Mouse (Mus musculus) hindbrain, embryonic 13.5 days (tissue): ENCODE data around the gene Cacng2. TPM values are rescaled to one million over a fixed set of nuclear protein-coding genes. Genes with fewer than 3 reads are reported as not detected.

Experiments
- ATAC-seq: fragments of 200-750 bp; cut with Nextera tagmentation; 2 replicates; pipeline ENCODE4 v1.8.0; 2017; ENCODE audit warnings: moderate TSS enrichment; ENCODE audit not compliant: low FRiP score
- H3K27ac ChIP-seq: fragments of 300-500 bp; sonication (generic); 2 replicates; pipeline ENCODE4 v1.5.1; 2015; ENCODE audit warnings: inconsistent platforms, mild to moderate bottlenecking, moderate library complexity
- H3K27me3 ChIP-seq: fragments of 300-500 bp; sonication (generic); 2 replicates; pipeline ENCODE4 v1.6.1; 2015; ENCODE audit warnings: mild to moderate bottlenecking, inconsistent platforms
- H3K36me3 ChIP-seq: fragments of 300-500 bp; sonication (generic); 2 replicates; pipeline ENCODE4 v1.6.1; 2015; ENCODE audit warnings: mild to moderate bottlenecking, inconsistent platforms
- H3K4me1 ChIP-seq: fragments of 300-500 bp; sonication (generic); replicated peaks from 2 replicates; pipeline ENCODE4 v1.6.1; 2015; ENCODE audit warnings: inconsistent platforms
- H3K4me2 ChIP-seq: fragments of 300-500 bp; sonication (generic); 2 replicates; pipeline ENCODE4 v1.6.1; 2015; ENCODE audit warnings: inconsistent platforms, mild to moderate bottlenecking, moderate library complexity
- H3K4me3 ChIP-seq: fragments of 300-500 bp; sonication (generic); 2 replicates; pipeline ENCODE4 v1.5.1; 2015; ENCODE audit warnings: mild to moderate bottlenecking, inconsistent platforms
- H3K9ac ChIP-seq: fragments of 300-500 bp; sonication (generic); 2 replicates; pipeline ENCODE4 v1.6.1; 2015; ENCODE audit warnings: mild to moderate bottlenecking, inconsistent platforms
- H3K9me3 ChIP-seq: fragments of 300-500 bp; sonication (generic); 2 replicates; pipeline ENCODE4 v1.6.1; 2016; ENCODE audit warnings: inconsistent platforms
- WGBS: fragments of 180-500 bp; shearing (Covaris S2); methylation state at CpG from one replicate; pipeline ENCODE4 v1.1.7; 2015; 5-methylcytosine and 5-hydroxymethylcytosine counted together
- polyA plus RNA-seq: library from polyadenylated mRNA; unstranded; fragments of >200 nt; fragmentation: Nextera tagmentation; extraction: Ambion mirVana; gene quantifications from 2 replicates; pipeline ENCODE4 v1.2.1, GENCODE M21; 2015

Cacng2 gene
- polyA plus RNA-seq, 1 experiment from 2014 or later = 10.5 TPM

DNA sequence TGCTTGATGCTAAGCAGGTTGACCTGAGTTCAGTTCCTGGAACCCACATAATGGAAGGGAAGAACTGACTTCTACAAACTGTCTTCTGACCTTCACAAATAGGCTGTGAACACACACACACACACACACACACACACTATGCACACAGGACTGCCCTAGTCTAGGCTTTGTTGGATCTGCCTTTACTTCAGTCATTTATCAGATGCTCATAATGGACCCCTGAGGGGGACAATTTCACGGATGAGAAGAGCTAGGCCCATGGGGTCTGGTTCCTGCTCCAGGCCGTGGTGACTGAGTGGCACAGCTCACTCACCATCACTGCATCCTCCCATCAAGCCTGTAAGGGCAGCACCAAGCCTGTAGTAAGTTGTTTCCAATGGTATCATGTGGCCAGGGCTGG, 13.6 kb upstream of the Cacng2 start:
- Histone ChIP-seq H3K27ac (no peak overlapping the region), H3K9ac (no peak overlapping the region), H3K4me3 (no peak overlapping the region), H3K9me3 (no peaks in the 10 kb centered on the region), H3K4me2 (no peak overlapping the region), H3K4me1 (peaks cover 16% of the 10 kb centered on the region), H3K27me3 (peaks cover 10% of the 10 kb centered on the region), H3K36me3 (no peaks in the 10 kb centered on the region)
- 14% methylated on average over 2 of the region's 2 CpGs for WGBS
- ATAC-seq = no peak

DNA sequence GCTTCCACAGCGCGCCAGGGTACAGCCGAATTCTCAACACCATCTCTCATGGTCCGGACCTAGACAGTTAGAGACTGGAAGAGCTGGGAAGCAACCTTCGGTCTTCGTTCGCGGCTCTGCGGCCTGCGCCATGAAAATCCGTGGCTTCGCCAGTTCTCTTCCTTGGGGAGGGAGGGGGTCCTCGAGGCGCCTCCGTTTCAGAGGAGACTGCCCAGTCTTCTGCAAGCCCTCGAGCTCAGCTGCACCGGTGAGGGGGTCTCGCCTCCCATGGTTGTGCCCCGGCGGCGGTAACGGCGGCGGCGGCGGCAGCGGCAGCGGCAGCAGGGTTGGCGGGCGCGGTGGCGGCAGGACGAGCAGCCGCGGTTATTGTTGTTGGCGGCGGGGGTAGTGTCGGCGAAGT, 580 bp downstream of the Cacng2 start:
- H3K4me2 ChIP-seq = peak overlapping the region; percentile 72
- H3K9me3 ChIP-seq = no peaks in the 10 kb centered on the region
- peaks cover 56% of the 10 kb centered on the region for H3K4me1 ChIP-seq
- peak; percentile 45 for ATAC-seq
- H3K27ac ChIP-seq = peak overlapping the region; percentile 91
- 0 out of 2 replicates have a peak, but pooled peaks cover 10% of the 10 kb centered on the region for H3K27me3 ChIP-seq
- 4% methylated on average over 38 of the region's 39 CpGs for WGBS
- no peaks in the 10 kb centered on the region for H3K36me3 ChIP-seq
- peak overlapping the region; percentile 92 for H3K9ac ChIP-seq
- H3K4me3 ChIP-seq = peak overlapping the region; percentile 72

DNA sequence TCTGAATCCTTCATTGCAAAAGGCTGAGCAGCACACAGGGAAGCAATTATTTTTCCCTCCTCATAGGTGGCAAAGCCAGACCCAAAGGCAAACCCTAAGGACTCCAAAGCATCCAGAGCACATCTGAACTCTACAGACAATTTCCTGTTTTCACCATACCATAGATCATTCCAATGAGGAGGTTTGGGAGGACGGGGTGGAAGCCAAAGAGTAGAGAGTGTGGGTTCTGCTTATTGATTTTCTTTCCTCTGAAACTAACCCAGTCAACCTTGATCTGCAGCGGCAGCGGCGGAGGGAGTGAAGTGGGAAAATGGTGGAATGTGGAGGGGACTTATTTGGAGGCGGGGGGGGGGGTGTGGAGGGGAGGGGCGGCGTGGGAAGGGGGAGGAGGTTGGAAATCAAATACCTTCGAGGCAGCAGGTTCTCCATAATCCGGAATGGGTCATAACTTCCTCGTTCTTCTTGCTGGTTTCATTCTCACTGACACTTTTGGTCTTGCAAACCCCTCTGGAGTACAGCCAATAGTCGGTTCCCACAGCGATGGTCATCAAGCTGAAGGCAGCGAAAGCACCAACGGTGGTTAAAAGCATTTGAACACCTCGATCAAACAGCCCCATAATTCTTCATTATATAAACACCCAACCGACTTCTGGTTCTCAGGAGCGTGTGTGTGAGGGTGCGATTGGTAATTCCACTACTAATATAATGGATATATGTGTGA, 1.4 kb downstream of the Cacng2 start:
- H3K9me3 ChIP-seq = no peaks in the 10 kb centered on the region
- H3K27me3 ChIP-seq = 0 out of 2 replicates have a peak, but pooled peaks cover 10% of the 10 kb centered on the region
- WGBS = 47% methylated on average over 18 of the region's 18 CpGs
- peak overlapping the region; percentile 72 for H3K4me3 ChIP-seq
- H3K4me2 ChIP-seq = peak overlapping the region; percentile 72
- ATAC-seq = no peak
- H3K27ac ChIP-seq = peak overlapping the region; percentile 91; the same call in 1 of the 2 replicates
- H3K36me3 ChIP-seq = no peaks in the 10 kb centered on the region
- H3K4me1 ChIP-seq = peaks cover 56% of the 10 kb centered on the region
- H3K9ac ChIP-seq = peak overlapping the region; percentile 92

DNA sequence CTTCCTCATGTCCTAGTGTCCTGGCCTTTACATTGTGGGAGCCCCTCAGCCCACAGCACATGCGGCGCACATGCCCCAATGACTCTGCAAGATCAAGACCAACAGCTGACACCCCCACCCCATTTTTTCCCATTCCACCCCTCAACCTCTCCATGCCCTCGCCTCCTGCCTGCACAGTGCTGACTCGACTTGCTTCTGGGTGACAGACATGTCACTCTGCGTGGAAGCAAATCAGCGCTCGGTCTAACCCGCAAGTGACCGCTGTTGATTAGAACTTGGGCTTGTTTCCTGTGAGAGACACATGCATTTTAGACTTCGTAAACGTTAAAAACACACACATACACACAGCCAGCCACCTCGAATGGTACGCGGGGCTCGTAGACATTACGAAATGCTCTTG, 2.1 kb downstream of the Cacng2 start:
- Histone ChIP-seq H3K27ac (peak overlapping the region; percentile 91), H3K9ac (peak overlapping the region; percentile 92), H3K4me2 (peak overlapping the region; percentile 72), H3K27me3 (0 out of 2 replicates have a peak, but pooled peaks cover 10% of the 10 kb centered on the region), H3K4me3 (peak overlapping the region; percentile 72), H3K9me3 (no peaks in the 10 kb centered on the region), H3K36me3 (no peaks in the 10 kb centered on the region), H3K4me1 (peaks cover 56% of the 10 kb centered on the region)
- whole genome bisulfite sequencing = 71% methylated on average over 16 of the region's 16 CpGs
- ATAC-seq = no peak

DNA sequence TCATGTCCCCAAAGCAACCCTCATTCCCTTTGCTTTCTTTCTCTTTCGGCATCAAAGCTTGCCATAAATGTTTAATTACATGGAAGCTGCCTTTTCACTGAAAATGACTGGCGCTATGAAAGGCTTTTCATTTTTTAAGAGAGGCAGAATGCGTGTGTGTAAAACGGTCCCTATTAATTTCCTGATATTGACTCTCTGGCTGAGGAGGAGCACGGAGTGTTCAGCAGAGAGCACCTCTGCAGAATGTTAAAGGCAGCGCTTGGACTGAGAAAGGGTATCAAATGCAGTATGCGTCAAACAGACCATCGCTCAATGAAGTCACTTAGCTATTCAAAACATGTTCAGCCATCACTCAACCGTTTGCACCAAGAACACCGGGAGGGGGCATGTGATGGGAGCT, 2.9 kb downstream of the Cacng2 start:
- ATAC-seq = no peak
- WGBS = 38% methylated on average over 10 of the region's 10 CpGs
- H3K4me2 ChIP-seq = peak overlapping the region; percentile 72
- H3K27me3 ChIP-seq = 0 out of 2 replicates have a peak, but pooled peaks cover 5% of the 10 kb centered on the region
- peak overlapping the region; percentile 92 for H3K9ac ChIP-seq
- peak overlapping the region; percentile 91 for H3K27ac ChIP-seq
- H3K4me3 ChIP-seq = peak overlapping the region; percentile 72
- peaks cover 56% of the 10 kb centered on the region for H3K4me1 ChIP-seq
- H3K36me3 ChIP-seq = no peaks in the 10 kb centered on the region
- H3K9me3 ChIP-seq = no peaks in the 10 kb centered on the region

DNA sequence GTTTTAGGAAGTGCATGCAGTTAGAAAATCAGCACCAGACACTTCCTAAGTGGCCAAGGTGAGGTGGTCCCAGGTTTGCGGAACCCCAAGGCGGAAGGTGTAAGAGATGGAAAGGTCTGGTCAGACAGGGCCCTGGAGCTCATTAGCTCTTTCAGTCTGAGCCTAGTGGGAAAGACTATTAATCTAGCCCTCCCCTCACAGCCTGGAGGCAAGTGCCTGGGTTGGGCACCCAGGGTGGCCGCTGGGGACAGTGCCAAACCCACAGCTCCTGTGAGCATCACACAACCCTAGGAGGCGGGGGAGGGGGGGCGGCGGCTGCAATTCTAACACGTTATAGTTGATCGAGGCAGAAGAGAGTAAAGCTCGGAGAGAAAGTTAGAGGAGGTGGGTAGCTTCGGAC, 3.6 kb downstream of the Cacng2 start:
- WGBS = 57% methylated on average over 10 of the region's 10 CpGs
- peak overlapping the region; percentile 92 for H3K9ac ChIP-seq
- H3K9me3 ChIP-seq = no peaks in the 10 kb centered on the region
- H3K27me3 ChIP-seq = 0 out of 2 replicates have a peak, but pooled peaks cover 3% of the 10 kb centered on the region
- no peak for ATAC-seq
- H3K4me3 ChIP-seq = peak overlapping the region; percentile 72
- peaks cover 51% of the 10 kb centered on the region for H3K4me1 ChIP-seq
- no peaks in the 10 kb centered on the region for H3K36me3 ChIP-seq
- no peak overlapping the region for H3K27ac ChIP-seq
- H3K4me2 ChIP-seq = peak overlapping the region; percentile 72

DNA sequence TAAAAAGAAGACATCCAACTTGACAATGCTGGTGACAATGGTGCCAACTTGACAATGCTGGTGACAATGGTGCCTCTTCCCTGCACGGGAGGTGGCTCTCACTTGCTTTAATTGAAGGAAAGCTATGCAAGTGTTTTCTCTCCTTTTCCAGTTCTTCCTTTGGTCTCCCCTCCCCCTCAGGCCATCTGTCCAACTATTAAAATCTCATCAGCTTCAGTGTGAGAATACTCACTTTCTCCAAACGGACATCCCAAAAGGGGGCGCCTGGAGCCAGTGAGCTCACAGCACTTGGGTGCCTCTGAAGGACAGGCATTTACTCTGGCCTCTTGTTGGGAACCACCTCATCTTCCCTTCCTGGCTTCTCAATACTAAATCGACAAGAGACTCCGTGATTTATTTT, 20.3 kb downstream of the Cacng2 start:
- H3K36me3 ChIP-seq = peaks cover 9% of the 10 kb centered on the region; the same call in 1 of the 2 replicates
- H3K9ac ChIP-seq = no peak overlapping the region
- WGBS = 49% methylated on average over 5 of the region's 5 CpGs
- H3K9me3 ChIP-seq = no peaks in the 10 kb centered on the region
- no peak overlapping the region for H3K4me2 ChIP-seq
- peaks cover 18% of the 10 kb centered on the region for H3K4me1 ChIP-seq
- H3K27me3 ChIP-seq = no peaks in the 10 kb centered on the region
- no peak for ATAC-seq
- H3K4me3 ChIP-seq = no peak overlapping the region
- H3K27ac ChIP-seq = no peak overlapping the region

DNA sequence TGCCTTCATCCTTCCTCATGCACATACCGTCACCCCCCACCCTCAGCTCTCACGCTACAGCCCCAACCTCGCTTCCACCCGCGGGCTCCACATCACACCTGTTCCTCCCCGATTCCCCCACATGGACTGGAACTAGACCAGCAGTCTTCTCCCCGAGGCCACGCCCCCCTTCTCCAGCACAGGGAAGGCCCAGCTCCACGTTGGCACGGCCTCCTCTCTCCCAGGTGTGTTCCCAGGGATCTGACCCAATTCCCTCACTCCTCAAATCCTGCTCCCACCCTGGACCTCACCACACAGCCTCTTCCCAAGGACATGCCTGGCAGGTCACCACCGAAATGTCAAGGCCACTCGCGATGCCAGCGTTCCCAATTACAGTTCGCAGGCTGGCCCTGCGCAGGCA, 23.8 kb downstream of the Cacng2 start:
- no peak overlapping the region for H3K4me3 ChIP-seq
- H3K27me3 ChIP-seq = no peaks in the 10 kb centered on the region
- H3K4me1 ChIP-seq = peaks cover 18% of the 10 kb centered on the region
- ATAC-seq = no peak
- no peak overlapping the region for H3K27ac ChIP-seq
- 84% methylated on average over 16 of the region's 16 CpGs for WGBS
- H3K9ac ChIP-seq = no peak overlapping the region
- H3K9me3 ChIP-seq = no peaks in the 10 kb centered on the region
- 0 out of 2 replicates have a peak, but pooled peaks cover 3% of the 10 kb centered on the region for H3K36me3 ChIP-seq
- no peak overlapping the region for H3K4me2 ChIP-seq

DNA sequence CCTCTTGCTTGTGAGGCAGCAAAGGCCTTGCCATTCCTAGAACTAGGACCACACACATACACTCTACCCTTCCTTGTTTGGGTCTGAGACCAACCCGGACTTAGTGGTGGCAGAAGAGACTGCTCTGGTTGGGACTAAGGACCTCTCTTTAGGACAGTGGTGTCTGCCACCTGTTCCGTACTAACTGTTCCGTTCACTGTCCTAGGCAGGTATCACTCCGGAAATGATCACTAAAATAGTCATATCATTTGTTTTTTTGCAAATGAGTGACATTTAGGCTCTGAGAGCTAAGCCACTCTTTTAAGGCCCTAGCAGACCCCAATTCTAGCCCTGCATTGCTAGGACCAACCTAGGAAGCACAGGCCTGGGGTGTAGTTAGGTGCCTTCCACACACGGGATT, 26.2 kb downstream of the Cacng2 start:
- Histone ChIP-seq H3K9ac (no peak overlapping the region), H3K4me1 (peaks cover 15% of the 10 kb centered on the region), H3K4me2 (no peak overlapping the region), H3K27me3 (no peaks in the 10 kb centered on the region), H3K4me3 (no peak overlapping the region), H3K27ac (no peak overlapping the region), H3K36me3 (0 out of 2 replicates have a peak, but pooled peaks cover 3% of the 10 kb centered on the region), H3K9me3 (no peaks in the 10 kb centered on the region)
- WGBS = 85% methylated on average over 5 of the region's 5 CpGs
- no peak for ATAC-seq

DNA sequence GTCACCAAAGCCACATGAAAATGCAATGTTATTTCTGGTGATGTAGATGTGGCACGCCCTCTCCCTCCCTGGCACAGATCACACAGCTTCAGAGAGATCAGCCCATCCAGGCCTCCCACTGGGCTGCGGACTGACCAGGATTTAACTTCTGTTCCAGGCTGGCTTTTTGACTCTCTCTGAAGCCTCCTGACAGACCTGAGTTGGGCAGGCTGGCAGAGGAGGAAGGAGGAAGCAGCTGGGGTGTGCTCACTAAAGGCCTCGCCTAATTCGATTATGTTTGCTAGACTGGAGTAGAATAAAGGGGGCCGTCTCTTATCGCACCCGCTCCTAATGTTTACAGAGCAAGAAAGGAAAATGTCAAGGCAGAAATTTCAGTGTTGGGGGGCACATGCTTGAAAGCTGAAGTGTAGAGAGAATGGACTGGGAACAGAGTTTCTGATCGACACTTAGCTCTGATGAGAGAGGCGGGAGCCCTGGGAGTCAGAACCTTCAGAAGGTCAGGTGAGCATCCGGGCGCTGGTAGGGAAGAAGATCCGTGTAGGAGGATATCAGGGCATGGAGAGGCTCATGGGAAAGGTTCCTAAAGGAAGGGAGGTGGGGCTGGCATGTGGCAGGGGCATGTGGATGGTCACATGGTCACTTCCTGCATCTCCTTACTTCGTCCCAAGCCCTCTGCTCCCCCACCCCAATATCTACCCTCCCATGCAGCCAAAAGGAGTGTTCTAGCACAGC, 36.8 kb downstream of the Cacng2 start:
- no peaks in the 10 kb centered on the region for H3K36me3 ChIP-seq
- 24% methylated on average over 13 of the region's 13 CpGs for WGBS
- no peaks in the 10 kb centered on the region for H3K9me3 ChIP-seq
- H3K9ac ChIP-seq = no peak overlapping the region
- peak overlapping the region; percentile 20 for H3K27ac ChIP-seq
- no peak overlapping the region for H3K4me3 ChIP-seq
- H3K4me1 ChIP-seq = peaks cover 33% of the 10 kb centered on the region
- H3K27me3 ChIP-seq = no peaks in the 10 kb centered on the region
- ATAC-seq = no peak
- H3K4me2 ChIP-seq = no peak overlapping the region

DNA sequence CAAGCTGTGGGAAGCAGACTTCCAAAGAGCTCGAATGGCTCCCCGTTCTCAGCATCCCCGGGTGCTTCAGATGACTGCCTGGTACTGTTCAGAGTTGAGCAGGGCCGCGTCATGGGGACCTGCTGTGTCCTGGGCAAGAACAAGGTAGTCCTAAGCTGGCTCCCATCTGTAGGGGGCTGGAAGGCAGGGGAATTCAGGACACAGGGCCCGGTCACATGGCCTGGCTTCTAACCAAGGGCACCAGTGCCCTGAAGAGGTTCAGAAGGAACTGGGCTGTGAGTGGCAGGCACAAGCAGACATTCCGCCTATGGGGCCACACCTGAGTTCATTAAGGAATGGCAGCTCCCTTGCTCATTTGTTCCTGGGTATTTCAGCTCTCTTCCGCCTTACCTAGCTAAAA, 37.7 kb downstream of the Cacng2 start:
- peaks cover 33% of the 10 kb centered on the region for H3K4me1 ChIP-seq
- no peak overlapping the region for H3K4me2 ChIP-seq
- no peak for ATAC-seq
- H3K9ac ChIP-seq = 0 out of 2 replicates have a peak overlapping the region, but pooled peaks have one; percentile 29
- 41% methylated on average over 8 of the region's 8 CpGs for WGBS
- H3K36me3 ChIP-seq = no peaks in the 10 kb centered on the region
- no peaks in the 10 kb centered on the region for H3K9me3 ChIP-seq
- no peak overlapping the region for H3K4me3 ChIP-seq
- H3K27me3 ChIP-seq = no peaks in the 10 kb centered on the region
- no peak overlapping the region; the same call in 1 of the 2 replicates for H3K27ac ChIP-seq

DNA sequence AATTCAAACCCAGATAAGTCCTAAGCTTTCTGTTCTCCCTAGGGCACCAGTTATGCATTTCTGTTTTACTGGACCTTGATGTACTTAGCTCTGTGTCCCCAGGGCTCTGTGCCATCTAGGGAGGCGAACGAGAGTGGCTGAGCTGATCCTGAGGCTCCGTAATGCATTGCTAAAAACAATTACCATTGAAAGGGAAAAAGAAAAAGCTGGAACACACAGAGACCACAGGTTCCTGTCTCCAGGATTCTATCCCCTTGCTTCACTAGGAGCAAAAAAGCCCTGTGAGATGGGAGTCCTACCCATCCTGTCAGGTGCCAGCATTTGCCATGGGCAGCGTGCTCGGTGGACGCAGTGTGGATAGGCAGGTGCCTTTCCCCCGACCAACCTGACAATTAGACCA, 38.4 kb downstream of the Cacng2 start:
- H3K36me3 ChIP-seq = no peaks in the 10 kb centered on the region
- no peak overlapping the region for H3K4me3 ChIP-seq
- WGBS = 78% methylated on average over 7 of the region's 7 CpGs
- H3K9me3 ChIP-seq = no peaks in the 10 kb centered on the region
- H3K4me1 ChIP-seq = peaks cover 33% of the 10 kb centered on the region
- H3K27me3 ChIP-seq = no peaks in the 10 kb centered on the region
- no peak overlapping the region for H3K4me2 ChIP-seq
- no peak for ATAC-seq
- peak overlapping the region; percentile 35; the same call in 1 of the 2 replicates for H3K27ac ChIP-seq
- no peak overlapping the region for H3K9ac ChIP-seq
